Mouse (Mus musculus) c-Kit-positive CD71-positive TER-119-positive erythroid progenitor cells, embryonic 14.5 days (primary cell): ENCODE data around the gene Fam20b.
"Not testable (repeated sequence)": the region's sequence is repeated elsewhere in the genome, so short reads cannot be mapped to it uniquely, and the experiment has no call there.

Source experiments
- DNase-seq: peaks from one replicate; pipeline ENCODE4 v3.0.0-alpha.2; 2013; ENCODE audit warnings: low spot score

Gene Fam20b

DNA sequence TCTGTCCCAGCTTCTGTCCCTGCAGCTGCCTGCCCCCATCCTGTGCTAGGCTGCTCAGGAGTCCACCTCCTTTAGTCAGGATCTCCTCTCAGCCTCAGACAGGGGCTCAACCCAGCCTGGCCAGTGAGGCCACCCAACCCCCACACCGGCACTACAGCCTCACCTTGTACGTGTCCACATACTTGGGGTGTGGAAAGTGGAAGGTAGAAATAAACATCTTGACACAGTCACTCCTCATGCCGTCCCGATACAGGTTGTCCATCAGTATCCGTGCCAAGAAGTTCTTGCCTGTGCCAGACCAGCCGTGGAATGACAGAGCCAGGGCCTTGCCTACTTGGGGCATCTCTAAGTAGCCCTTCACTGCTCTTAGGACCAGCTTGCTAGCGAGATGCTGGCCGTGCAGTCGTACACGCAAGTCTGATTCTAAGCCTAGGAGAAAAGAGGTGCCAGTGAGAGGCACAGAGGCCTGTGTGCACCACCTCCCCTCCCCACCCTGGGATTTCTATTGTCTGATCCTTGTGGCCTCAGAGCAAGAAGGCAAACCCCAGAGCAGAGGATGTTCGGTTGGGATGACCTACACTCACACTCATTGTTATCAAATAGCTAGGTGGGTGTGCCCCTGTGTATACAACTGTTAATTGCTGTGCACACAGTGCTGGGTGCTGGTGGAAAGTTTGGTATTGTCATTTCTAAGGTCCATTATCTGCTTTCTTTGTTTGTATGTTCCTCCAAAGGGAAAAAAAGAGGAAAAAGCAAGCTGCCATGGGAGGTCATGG, 49.5 kb downstream of the Fam20b start:
- DNase-seq: no peak

DNA sequence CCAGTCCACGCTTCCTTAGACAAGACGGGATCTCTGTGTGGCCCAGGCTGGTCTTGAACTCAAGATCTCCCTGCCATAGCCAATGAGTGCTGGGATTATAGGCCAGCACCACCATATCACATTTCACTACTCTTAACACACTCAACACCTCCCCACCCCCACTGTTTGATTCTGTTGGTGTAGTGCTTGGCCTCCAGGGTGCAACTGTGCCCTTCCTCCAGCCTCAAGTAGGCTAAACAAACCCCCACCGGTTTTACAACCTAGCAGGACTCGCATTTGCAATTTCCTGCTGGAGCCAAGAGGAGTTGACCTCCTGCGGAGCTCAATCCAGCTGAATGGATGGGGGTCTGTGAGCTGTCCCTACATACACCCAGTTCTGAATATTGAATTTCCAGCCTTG, 50.3 kb downstream of the Fam20b start:
- DNase-seq: no peak

GRCm38 (mm10) chr1:156667141-156667926, 51.6 kb downstream of the Fam20b start:
- no peak for DNase-seq

DNA sequence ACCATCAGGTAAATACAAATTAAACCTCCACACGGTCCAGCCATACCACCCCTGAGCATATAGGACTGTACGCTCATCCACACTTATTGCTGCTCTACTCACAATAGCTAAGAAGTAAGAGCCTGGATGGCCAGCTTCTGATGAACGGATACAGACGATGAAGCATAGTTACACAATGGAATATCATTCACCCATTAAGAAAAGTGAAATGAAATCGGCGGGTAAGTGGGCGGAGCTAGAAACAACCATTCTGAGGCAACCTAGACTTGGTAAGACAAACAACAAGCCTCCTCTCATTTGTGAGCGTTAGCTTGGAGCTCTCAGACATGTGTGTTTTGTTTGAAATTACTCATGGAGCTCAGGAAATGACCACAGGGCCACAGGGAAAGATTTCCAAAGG, 53.1 kb downstream of the Fam20b start:
- no peak for DNase-seq

GRCm38 (mm10) chr1:156660660-156661236, 58.1 kb downstream of the Fam20b start:
- DNase-seq: not testable (repeated sequence)

- no peak for DNase-seq
Observed at GRCm38 (mm10) chr1:156659906-156660659, 58.8 kb downstream of the Fam20b start.

DNA sequence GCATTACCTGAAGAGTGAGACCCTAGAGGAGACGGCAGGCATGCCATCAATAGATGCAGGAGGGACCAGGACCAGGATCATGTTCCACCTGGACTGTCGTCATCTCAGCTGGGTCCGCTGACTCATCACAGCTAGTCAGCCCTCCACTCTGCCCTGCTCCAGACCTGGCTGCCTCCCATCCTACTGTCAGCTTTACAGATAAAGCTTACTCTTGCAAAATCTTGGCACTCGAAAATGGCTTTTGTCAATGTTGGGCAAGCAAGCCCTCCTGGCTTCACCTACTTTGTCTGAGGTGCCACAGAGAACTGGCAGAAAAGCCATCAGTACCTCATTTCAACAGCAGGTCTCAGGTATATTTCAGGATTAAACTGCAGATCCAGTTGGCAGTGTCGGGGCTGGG, 60.2 kb downstream of the Fam20b start:
- no peak for DNase-seq

DNA sequence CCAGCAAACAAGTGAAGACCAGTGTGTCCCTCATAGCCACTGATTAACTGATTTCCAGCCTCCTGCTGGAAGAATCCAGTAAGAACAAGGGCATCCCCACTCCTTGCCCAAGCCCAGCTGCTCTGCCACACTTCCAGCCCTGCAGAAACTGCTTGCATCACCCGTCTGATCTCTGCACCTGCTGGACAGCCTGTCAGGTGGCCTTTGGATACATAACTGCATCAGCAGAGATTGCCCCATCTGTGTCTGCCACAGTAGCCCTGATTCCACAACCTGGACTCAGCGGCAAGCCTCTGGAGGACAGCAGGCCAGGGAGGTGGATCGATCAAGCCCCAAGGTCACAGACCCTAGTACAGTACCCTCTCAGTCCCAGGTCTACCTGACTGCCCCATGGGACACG, 61.4 kb downstream of the Fam20b start:
- DNase-seq: no peak

- DNase-seq: no peak
Observed at GRCm38 (mm10) chr1:156654735-156655530, 64.0 kb downstream of the Fam20b start.

- no peak for DNase-seq
Observed at GRCm38 (mm10) chr1:156652189-156652822, 66.6 kb downstream of the Fam20b start.

- no peak for DNase-seq
Observed at GRCm38 (mm10) chr1:156650631-156651030, 68.3 kb downstream of the Fam20b start.

DNA sequence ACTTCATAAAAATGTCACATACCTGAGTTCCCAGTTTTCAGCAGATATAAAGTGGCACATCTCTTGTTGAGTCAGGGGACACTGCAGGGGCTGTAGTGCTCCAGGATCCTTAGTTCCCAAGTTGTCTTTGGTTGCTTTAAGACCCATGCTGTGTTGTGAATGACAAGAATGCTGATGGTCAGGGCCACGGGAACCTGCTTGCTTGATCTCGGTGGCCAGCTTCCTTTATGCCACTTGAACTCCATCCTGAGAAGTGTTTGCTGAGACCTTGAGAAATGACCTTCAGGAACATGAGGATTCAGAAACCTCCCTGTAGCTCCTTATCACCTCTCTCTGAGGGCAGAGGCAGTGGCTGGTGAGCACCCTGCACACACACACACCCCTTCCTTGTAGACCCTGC, 70.2 kb downstream of the Fam20b start:
- DNase-seq: no peak

GRCm38 (mm10) chr1:156645971-156646370, 72.9 kb downstream of the Fam20b start:
- DNase-seq: no peak

GRCm38 (mm10) chr1:156644780-156645523, 73.9 kb downstream of the Fam20b start:
- no peak for DNase-seq

DNA sequence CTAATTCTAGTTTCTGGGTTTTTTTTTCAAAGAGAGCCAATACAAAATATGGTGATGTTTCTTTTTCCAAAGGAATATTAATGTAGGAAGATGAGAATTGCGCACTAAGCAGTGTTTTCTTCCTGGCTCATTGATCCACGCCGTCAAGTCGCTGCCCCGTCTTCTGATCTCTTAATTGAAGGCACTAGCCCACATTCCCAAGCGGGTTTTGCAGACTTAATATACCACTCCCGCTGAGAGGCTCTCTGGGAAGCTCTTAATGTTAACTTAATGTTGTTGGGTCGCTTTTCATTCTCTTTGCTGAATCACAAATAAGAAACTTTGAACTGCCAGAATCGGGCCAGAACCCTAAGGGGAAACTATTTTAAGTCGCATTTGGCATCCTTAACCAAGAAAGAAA, 74.8 kb downstream of the Fam20b start:
- no peak for DNase-seq

DNA sequence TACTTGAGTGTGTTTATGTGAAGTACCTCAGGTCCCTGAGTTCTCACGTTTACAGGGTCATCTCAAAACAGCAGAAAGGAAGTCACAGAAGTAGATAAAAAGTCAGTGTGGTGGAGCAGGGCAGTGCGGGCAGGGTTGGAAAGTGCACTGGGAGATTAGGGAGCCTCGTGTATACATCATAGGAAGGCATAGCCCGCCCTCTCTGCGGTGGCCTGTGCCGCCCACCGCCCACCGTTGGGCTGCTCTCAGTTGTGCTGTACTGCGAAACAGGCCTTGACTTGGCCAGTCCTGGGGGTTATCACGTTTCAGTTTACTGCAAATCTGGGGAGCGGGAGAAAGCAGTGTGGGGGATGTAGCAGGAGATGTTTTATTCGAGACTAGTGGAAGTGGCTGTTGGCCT, 76.1 kb downstream of the Fam20b start:
- no peak for DNase-seq

DNA sequence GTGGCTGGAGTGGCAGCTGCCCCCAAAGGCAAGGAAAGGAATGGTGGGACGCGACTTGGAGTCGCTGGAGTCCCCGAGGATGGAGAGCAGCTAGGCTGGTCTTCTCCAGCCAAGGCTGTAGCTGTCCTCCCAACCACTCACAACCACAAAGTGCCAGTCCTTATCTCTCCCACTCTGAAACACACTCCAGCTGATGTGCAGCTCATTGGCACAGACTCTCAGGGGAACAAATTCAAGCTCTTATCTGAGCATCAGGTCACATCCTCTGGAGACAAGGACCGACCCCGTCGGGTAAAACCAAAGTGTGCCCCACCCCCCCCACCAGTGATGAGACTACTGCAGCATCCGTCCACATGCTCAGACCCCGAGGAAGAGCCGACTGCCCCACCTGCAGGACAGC, 77.1 kb downstream of the Fam20b start:
- DNase-seq: no peak

DNA sequence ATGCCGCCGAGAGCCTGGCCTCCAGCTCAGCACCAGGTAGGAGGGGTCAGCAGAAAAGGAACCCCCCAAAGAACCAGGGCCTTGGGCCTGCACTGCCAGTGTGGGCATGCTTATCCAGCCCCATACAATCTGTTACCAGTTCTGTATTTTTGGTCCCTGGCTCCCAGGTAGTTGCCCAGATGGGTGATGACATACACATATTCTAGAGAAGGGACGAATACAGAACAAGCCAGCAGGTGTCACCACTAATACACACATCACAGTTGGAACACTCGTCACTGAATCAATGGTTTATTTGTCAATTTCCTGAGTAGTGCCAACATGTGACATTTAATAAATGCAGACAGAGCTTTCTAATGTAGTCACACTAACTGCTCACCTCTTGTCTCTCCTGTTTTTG, 78.3 kb downstream of the Fam20b start:
- DNase-seq: no peak

GRCm38 (mm10) chr1:156639455-156639854, 79.4 kb downstream of the Fam20b start:
- no peak for DNase-seq

DNA sequence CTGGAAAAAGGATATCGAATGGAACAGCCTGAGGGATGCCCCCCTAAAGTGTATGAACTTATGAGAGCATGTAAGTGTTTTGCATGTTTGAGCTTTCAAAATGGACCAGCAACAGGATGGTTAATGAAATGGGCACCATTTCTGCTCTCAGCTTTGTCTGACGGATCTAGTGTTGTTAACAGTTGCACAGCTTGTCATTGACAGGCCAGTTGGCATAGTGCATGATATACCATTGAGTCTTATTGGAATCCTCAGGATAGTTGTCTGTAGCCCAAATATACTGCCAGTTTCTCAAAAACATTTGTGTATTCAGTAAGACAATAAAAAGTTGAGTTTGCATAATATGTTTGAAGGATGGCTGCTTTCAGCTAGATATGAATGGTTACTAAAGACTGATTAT, 83.7 kb downstream of the Fam20b start:
- no peak for DNase-seq
